Mouse (Mus musculus): ENCODE measurements around the gene Mlc1.

Gene Mlc1

GRCm38 (mm10) chr15:88978281-88979137 is at the start of gene Mlc1:
TSS of gene Mlc1 (minus strand) at chr15:88979007.
- TF ChIP-seq CTCF (conservative IDR thresholded peaks at IDR 0.05; ENCODE audit: low read length): no peak
- TF ChIP-seq POU5F1 (IDR thresholded peaks at IDR 0.05; ENCODE audit: borderline replicate concordance, low read length): no peak
- no peak for TF ChIP-seq NANOG (IDR thresholded peaks at IDR 0.05; ENCODE audit: borderline replicate concordance, low read length)
- Histone ChIP-seq H3K27me3 (ENCODE audit: insufficient read depth, low read length) (peaks cover 57% of the 10 kb centered on the region), H3K36me3 (ENCODE audit: insufficient read depth, low read length) (no peaks in the 10 kb centered on the region), H3K4me3 (replicated peaks; ENCODE audit: low read length) (no peak within 1 kb of the TSS), H3K9me3 (ENCODE audit: low read length) (peaks cover 10% of the 10 kb centered on the region; the same call in 1 of the 2 replicates), H3K4me1 (replicated peaks; ENCODE audit: low read depth, low read length) (peaks cover 9% of the 10 kb centered on the region; the same call in 1 of the 2 replicates)

- Histone ChIP-seq H3K36me3 (ENCODE audit: insufficient read depth, low read length) (no peaks in the 10 kb centered on the region), H3K4me3 (replicated peaks; ENCODE audit: low read length) (no peak overlapping the region), H3K4me1 (replicated peaks; ENCODE audit: low read depth, low read length) (no peaks in the 10 kb centered on the region), H3K27me3 (ENCODE audit: insufficient read depth, low read length) (no peaks in the 10 kb centered on the region), H3K9me3 (ENCODE audit: low read length) (no peaks in the 10 kb centered on the region)
- TF ChIP-seq CTCF (conservative IDR thresholded peaks at IDR 0.05; ENCODE audit: low read length) (no peak), POU5F1 (IDR thresholded peaks at IDR 0.05; ENCODE audit: borderline replicate concordance, low read length) (no peak), NANOG (IDR thresholded peaks at IDR 0.05; ENCODE audit: borderline replicate concordance, low read length) (no peak)
Measured at GRCm38 (mm10) chr15:89020492-89020891, 41.7 kb upstream of the Mlc1 start.

GRCm38 (mm10) chr15:89020085-89020484 is 41.3 kb upstream of the Mlc1 start:
- no peaks in the 10 kb centered on the region for H3K4me1 ChIP-seq (replicated peaks; ENCODE audit: low read depth, low read length)
- H3K4me3 ChIP-seq (replicated peaks; ENCODE audit: low read length): no peak overlapping the region
- H3K27me3 ChIP-seq (ENCODE audit: insufficient read depth, low read length): no peaks in the 10 kb centered on the region
- TF ChIP-seq NANOG (IDR thresholded peaks at IDR 0.05; ENCODE audit: borderline replicate concordance, low read length) (no peak), POU5F1 (IDR thresholded peaks at IDR 0.05; ENCODE audit: borderline replicate concordance, low read length) (no peak), CTCF (conservative IDR thresholded peaks at IDR 0.05; ENCODE audit: low read length) (no peak)
- H3K9me3 ChIP-seq (ENCODE audit: low read length): no peaks in the 10 kb centered on the region
- H3K36me3 ChIP-seq (ENCODE audit: insufficient read depth, low read length): no peaks in the 10 kb centered on the region

- Histone ChIP-seq H3K4me1 (replicated peaks; ENCODE audit: low read depth, low read length) (no peaks in the 10 kb centered on the region), H3K36me3 (ENCODE audit: insufficient read depth, low read length) (no peaks in the 10 kb centered on the region)
- TF ChIP-seq NANOG (IDR thresholded peaks at IDR 0.05; ENCODE audit: borderline replicate concordance, low read length) (no peak), POU5F1 (IDR thresholded peaks at IDR 0.05; ENCODE audit: borderline replicate concordance, low read length) (no peak), CTCF (conservative IDR thresholded peaks at IDR 0.05; ENCODE audit: low read length) (no peak)
Measured at GRCm38 (mm10) chr15:89016722-89017121, 37.9 kb upstream of the Mlc1 start.

GRCm38 (mm10) chr15:89007781-89008180 is 29.0 kb upstream of the Mlc1 start:
- no peaks in the 10 kb centered on the region for H3K27me3 ChIP-seq (ENCODE audit: insufficient read depth, low read length)

More at GRCm38 (mm10) chr15:89016722-89017121, 37.9 kb upstream of the Mlc1 start:
- no peak overlapping the region for H3K4me3 ChIP-seq (replicated peaks; ENCODE audit: low read length)
- H3K27me3 ChIP-seq (ENCODE audit: insufficient read depth, low read length): no peaks in the 10 kb centered on the region
- no peaks in the 10 kb centered on the region for H3K9me3 ChIP-seq (ENCODE audit: low read length)

GRCm38 (mm10) chr15:89007002-89007401 is 28.2 kb upstream of the Mlc1 start:
- H3K9me3 ChIP-seq (ENCODE audit: low read length): no peaks in the 10 kb centered on the region
- H3K27me3 ChIP-seq (ENCODE audit: insufficient read depth, low read length): no peaks in the 10 kb centered on the region
- no peaks in the 10 kb centered on the region for H3K4me1 ChIP-seq (replicated peaks; ENCODE audit: low read depth, low read length)
- no peaks in the 10 kb centered on the region for H3K36me3 ChIP-seq (ENCODE audit: insufficient read depth, low read length)
- H3K4me3 ChIP-seq (replicated peaks; ENCODE audit: low read length): no peak overlapping the region
- no peak for TF ChIP-seq CTCF (conservative IDR thresholded peaks at IDR 0.05; ENCODE audit: low read length)
- TF ChIP-seq NANOG (IDR thresholded peaks at IDR 0.05; ENCODE audit: borderline replicate concordance, low read length): no peak
- TF ChIP-seq POU5F1 (IDR thresholded peaks at IDR 0.05; ENCODE audit: borderline replicate concordance, low read length): no peak

More at GRCm38 (mm10) chr15:89007781-89008180, 29.0 kb upstream of the Mlc1 start:
- Histone ChIP-seq H3K4me3 (replicated peaks; ENCODE audit: low read length) (no peak overlapping the region), H3K36me3 (ENCODE audit: insufficient read depth, low read length) (no peaks in the 10 kb centered on the region), H3K9me3 (ENCODE audit: low read length) (no peaks in the 10 kb centered on the region), H3K4me1 (replicated peaks; ENCODE audit: low read depth, low read length) (no peaks in the 10 kb centered on the region)
- TF ChIP-seq NANOG (IDR thresholded peaks at IDR 0.05; ENCODE audit: borderline replicate concordance, low read length) (no peak), POU5F1 (IDR thresholded peaks at IDR 0.05; ENCODE audit: borderline replicate concordance, low read length) (no peak)

GRCm38 (mm10) chr15:89001245-89001644 is 22.4 kb upstream of the Mlc1 start:
- TF ChIP-seq NANOG (IDR thresholded peaks at IDR 0.05; ENCODE audit: borderline replicate concordance, low read length): no peak
- TF ChIP-seq CTCF (conservative IDR thresholded peaks at IDR 0.05; ENCODE audit: low read length): no peak
- TF ChIP-seq POU5F1 (IDR thresholded peaks at IDR 0.05; ENCODE audit: borderline replicate concordance, low read length): no peak
- no peaks in the 10 kb centered on the region for H3K4me1 ChIP-seq (replicated peaks; ENCODE audit: low read depth, low read length)
- no peaks in the 10 kb centered on the region for H3K9me3 ChIP-seq (ENCODE audit: low read length)
- H3K36me3 ChIP-seq (ENCODE audit: insufficient read depth, low read length): no peaks in the 10 kb centered on the region
- H3K4me3 ChIP-seq (replicated peaks; ENCODE audit: low read length): no peak overlapping the region
- H3K27me3 ChIP-seq (ENCODE audit: insufficient read depth, low read length): no peaks in the 10 kb centered on the region

GRCm38 (mm10) chr15:89000367-89000766 is 21.6 kb upstream of the Mlc1 start:
- no peak overlapping the region for H3K4me3 ChIP-seq (replicated peaks; ENCODE audit: low read length)
- no peak for TF ChIP-seq POU5F1 (IDR thresholded peaks at IDR 0.05; ENCODE audit: borderline replicate concordance, low read length)
- no peaks in the 10 kb centered on the region for H3K4me1 ChIP-seq (replicated peaks; ENCODE audit: low read depth, low read length)

More at GRCm38 (mm10) chr15:89000367-89000766, 21.6 kb upstream of the Mlc1 start:
- H3K27me3 ChIP-seq (ENCODE audit: insufficient read depth, low read length): no peaks in the 10 kb centered on the region
- H3K36me3 ChIP-seq (ENCODE audit: insufficient read depth, low read length): no peaks in the 10 kb centered on the region
- no peaks in the 10 kb centered on the region for H3K9me3 ChIP-seq (ENCODE audit: low read length)

Measured in E14TG2a.4 (cell line).